Mouse (Mus musculus) bone marrow macrophage, adult 2 months (primary cell): Measurements from ENCODE around the gene Rhbdd3.

Experiments used
- CTCF ChIP-seq: IDR thresholded peaks from 2 replicates; pipeline ENCODE4 v1.5.1; 2012; ENCODE audit warnings: low read depth, mild to moderate bottlenecking, low read length, moderate library complexity
- POLR2A ChIP-seq: IDR thresholded peaks from 2 replicates; pipeline ENCODE4 v1.6.1; 2012; ENCODE audit warnings: mild to moderate bottlenecking, low read depth, low read length, borderline replicate concordance

GRCm38 (mm10) chr11:5054151-5054550 is 44.6 kb upstream of the Rhbdd3 start:
- TF ChIP-seq POLR2A (no peak), CTCF (no peak)
